Mouse (Mus musculus): ENCODE data around the gene Als2cr12.
"Not testable (repeated sequence)": the region's sequence is repeated elsewhere in the genome, so short reads cannot be mapped to it uniquely, and the experiment has no call there.

Gene Als2cr12

DNA sequence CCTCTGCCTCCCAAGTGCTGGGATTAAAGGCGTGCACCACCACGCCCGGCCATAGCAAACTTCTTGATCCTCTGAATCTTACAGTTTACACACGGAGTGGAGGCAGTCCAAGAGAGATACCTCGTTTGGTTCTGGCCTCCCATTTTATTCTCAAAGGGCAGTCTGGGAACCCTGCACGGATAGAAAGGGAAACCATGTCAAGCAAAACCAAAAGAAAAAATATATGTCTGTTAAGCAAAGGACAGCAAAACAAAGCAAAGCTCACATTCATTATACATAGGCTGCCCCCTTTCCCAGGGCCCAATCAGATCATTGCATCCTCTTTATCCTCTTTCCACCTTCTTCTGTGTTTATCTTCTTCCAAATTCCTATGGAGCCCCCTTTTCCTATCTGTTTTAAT is 82.0 kb downstream of the Als2cr12 start:
- DNase-seq (ENCODE audit: low spot score) = peak; percentile 15

DNA sequence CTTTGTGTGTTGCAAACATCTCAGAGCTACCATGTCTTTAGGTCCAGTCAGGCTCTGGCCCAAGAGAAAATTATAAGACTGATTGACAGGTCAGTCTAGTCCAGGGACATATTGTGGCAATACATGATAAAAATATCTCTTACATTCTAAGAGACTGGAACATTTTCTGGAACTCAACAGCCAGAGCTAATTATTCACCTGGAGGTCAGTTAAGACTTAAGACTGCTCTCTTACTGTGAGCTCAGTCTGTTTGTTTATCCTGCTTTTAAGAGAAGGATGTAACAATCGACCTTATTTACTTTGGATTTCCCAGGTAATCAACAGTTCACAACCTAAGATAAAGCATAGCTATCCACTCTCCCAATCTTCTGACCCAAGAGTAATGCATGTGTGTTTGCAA is 85.2 kb downstream of the Als2cr12 start:
- no peak for DNase-seq (ENCODE audit: low spot score)

- DNase-seq (ENCODE audit: low spot score) = no peak
These were observed 85.6 kb downstream of the Als2cr12 start for GRCm38 (mm10) chr1:58610166-58610565.

- DNase-seq (ENCODE audit: low spot score) = not testable (repeated sequence)
These were observed 86.2 kb downstream of the Als2cr12 start for GRCm38 (mm10) chr1:58609591-58609990.

- DNase-seq (ENCODE audit: low spot score) = no peak
These were observed 92.1 kb downstream of the Als2cr12 start for GRCm38 (mm10) chr1:58603738-58604137.

GRCm38 (mm10) chr1:58602681-58603080 is 93.1 kb downstream of the Als2cr12 start:
- DNase-seq (ENCODE audit: low spot score) = no peak
